Mouse (Mus musculus): ENCODE measurements around the gene Hsd3b7. TPM values are rescaled to one million over a fixed set of nuclear protein-coding genes. Genes with fewer than 3 reads are reported as not detected.

Gene Hsd3b7
- polyA plus RNA-seq, 1 experiment, result 30.1 TPM

DNA sequence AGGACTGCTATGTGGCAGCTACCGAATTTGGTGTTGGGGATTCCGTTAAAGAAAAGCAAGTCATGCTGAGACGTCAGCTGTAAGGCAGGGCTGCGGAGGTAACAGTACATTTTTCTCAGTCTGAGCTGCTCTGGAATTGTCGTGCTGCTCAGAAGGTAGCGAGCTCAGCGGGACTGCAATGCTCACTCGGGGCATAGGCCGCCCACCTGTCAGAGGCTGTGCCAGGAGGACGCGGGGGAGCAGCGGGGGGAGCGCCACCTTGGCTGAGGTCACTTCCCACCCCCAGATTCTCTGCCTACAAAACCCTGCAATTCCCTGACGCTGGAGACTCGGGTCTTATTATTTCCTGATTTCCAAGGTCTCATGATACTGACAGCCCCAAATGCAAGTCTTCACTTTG, 40.5 kb downstream of the Hsd3b7 start:
- WGBS, result under 1% methylated on average over 15 of the region's 15 CpGs
- TF ChIP-seq CTCF (IDR thresholded peaks at IDR 0.05; ENCODE audit: borderline replicate concordance, control insufficient read depth, extremely low read depth, insufficient read depth, low read length, poor library complexity), result no peak
- TF ChIP-seq POLR2A (IDR thresholded peaks at IDR 0.05; ENCODE audit: control insufficient read depth, extremely low read depth, insufficient read depth, low read length, poor library complexity), result no peak; the same call in 1 of the 2 replicates
- no peaks in the 10 kb centered on the region for H3K36me3 ChIP-seq (ENCODE audit: control insufficient read depth, insufficient read depth, low read length)

DNA sequence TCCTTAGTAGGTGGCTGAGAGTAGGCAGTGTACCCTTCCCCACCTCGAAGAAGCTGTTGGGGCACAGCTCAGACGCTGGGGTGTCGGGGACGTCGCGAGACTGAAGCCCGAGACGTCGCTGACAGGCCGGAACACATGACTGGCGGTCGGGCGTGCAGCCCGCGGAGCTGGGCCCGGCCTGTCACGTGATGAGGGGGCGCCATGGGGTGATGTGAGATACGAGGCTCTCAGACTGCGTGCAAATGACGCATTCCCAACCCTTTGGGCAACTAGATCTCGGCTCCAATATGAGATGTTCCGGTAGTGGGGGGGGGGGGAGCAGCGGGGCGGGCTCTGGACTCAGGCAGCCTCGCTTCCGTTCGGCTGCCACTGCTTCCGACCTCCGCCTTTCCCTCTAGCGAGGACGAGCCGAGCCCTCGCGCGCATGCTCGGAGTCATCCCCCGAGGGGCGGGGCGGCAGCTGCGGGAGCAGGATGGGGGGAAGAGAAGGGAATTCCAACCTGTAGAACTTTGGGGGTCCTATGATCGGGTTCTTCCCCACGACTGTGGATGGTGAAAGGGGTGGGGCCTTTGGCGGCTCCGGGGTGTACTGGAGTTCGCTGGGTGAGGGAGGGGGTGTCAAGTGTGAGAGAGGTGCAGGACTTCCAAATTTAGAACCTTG, 41.1 kb downstream of the Hsd3b7 start:
- under 1% methylated on average over 46 of the region's 46 CpGs for WGBS
- TF ChIP-seq POLR2A (IDR thresholded peaks at IDR 0.05; ENCODE audit: control insufficient read depth, extremely low read depth, insufficient read depth, low read length, poor library complexity) (peak; percentile 32; the same call in 1 of the 2 replicates), CTCF (IDR thresholded peaks at IDR 0.05; ENCODE audit: borderline replicate concordance, control insufficient read depth, extremely low read depth, insufficient read depth, low read length, poor library complexity) (peak; percentile 55)
- H3K36me3 ChIP-seq (ENCODE audit: control insufficient read depth, insufficient read depth, low read length), result peaks cover 3% of the 10 kb centered on the region; the same call in 1 of the 2 replicates
- peak; percentile 94 for DNase-seq
- H3K4me1 ChIP-seq (replicated peaks; ENCODE audit: control insufficient read depth, insufficient read depth, low read length), result peaks cover 2% of the 10 kb centered on the region; the same call in 1 of the 2 replicates
- H3K4me3 ChIP-seq (ENCODE audit: control insufficient read depth, insufficient read depth, low read length), result peak overlapping the region; percentile 67
- peak overlapping the region; percentile 89 for H3K27ac ChIP-seq (ENCODE audit: control insufficient read depth, insufficient read depth, low read length)
- no peaks in the 10 kb centered on the region for H3K27me3 ChIP-seq (ENCODE audit: control insufficient read depth, insufficient read depth, low read length)

More for the DNA sequence above, 40.5 kb downstream of the Hsd3b7 start:
- Histone ChIP-seq H3K4me3 (ENCODE audit: control insufficient read depth, insufficient read depth, low read length) (peak overlapping the region; percentile 67), H3K4me1 (replicated peaks; ENCODE audit: control insufficient read depth, insufficient read depth, low read length) (peaks cover 2% of the 10 kb centered on the region; the same call in 1 of the 2 replicates), H3K27ac (ENCODE audit: control insufficient read depth, insufficient read depth, low read length) (peak overlapping the region; percentile 89), H3K27me3 (ENCODE audit: control insufficient read depth, insufficient read depth, low read length) (no peaks in the 10 kb centered on the region)
- DNase-seq, result peak; percentile 77

- Histone ChIP-seq H3K27ac (ENCODE audit: control insufficient read depth, insufficient read depth, low read length) (peak overlapping the region; percentile 47), H3K4me1 (replicated peaks; ENCODE audit: control insufficient read depth, insufficient read depth, low read length) (peaks cover 2% of the 10 kb centered on the region; the same call in 1 of the 2 replicates), H3K4me3 (ENCODE audit: control insufficient read depth, insufficient read depth, low read length) (peak overlapping the region; percentile 67), H3K36me3 (ENCODE audit: control insufficient read depth, insufficient read depth, low read length) (peaks cover 4% of the 10 kb centered on the region; the same call in 1 of the 2 replicates), H3K27me3 (ENCODE audit: control insufficient read depth, insufficient read depth, low read length) (no peaks in the 10 kb centered on the region)
- DNase-seq, result peak; percentile 81
- 0% methylated on average over 40 of the region's 40 CpGs for WGBS
- TF ChIP-seq POLR2A (IDR thresholded peaks at IDR 0.05; ENCODE audit: control insufficient read depth, extremely low read depth, insufficient read depth, low read length, poor library complexity) (no peak), CTCF (IDR thresholded peaks at IDR 0.05; ENCODE audit: borderline replicate concordance, control insufficient read depth, extremely low read depth, insufficient read depth, low read length, poor library complexity) (no peak)
Measured at GRCm38 (mm10) chr7:127842001-127842718, 41.8 kb downstream of the Hsd3b7 start.

- no peaks in the 10 kb centered on the region for H3K4me1 ChIP-seq (replicated peaks; ENCODE audit: control insufficient read depth, insufficient read depth, low read length)
- peaks cover 4% of the 10 kb centered on the region; the same call in 1 of the 2 replicates for H3K36me3 ChIP-seq (ENCODE audit: control insufficient read depth, insufficient read depth, low read length)
- no peaks in the 10 kb centered on the region for H3K27me3 ChIP-seq (ENCODE audit: control insufficient read depth, insufficient read depth, low read length)
- no peak for DNase-seq
- H3K4me3 ChIP-seq (ENCODE audit: control insufficient read depth, insufficient read depth, low read length), result no peak overlapping the region
- TF ChIP-seq POLR2A (IDR thresholded peaks at IDR 0.05; ENCODE audit: control insufficient read depth, extremely low read depth, insufficient read depth, low read length, poor library complexity), result no peak
- no peak for TF ChIP-seq CTCF (IDR thresholded peaks at IDR 0.05; ENCODE audit: borderline replicate concordance, control insufficient read depth, extremely low read depth, insufficient read depth, low read length, poor library complexity)
- H3K27ac ChIP-seq (ENCODE audit: control insufficient read depth, insufficient read depth, low read length), result no peak overlapping the region
- WGBS, result 86% methylated on average over 6 of the region's 6 CpGs
Measured at GRCm38 (mm10) chr7:127849973-127850875, 49.8 kb downstream of the Hsd3b7 start.

- no peak for TF ChIP-seq CTCF (IDR thresholded peaks at IDR 0.05; ENCODE audit: borderline replicate concordance, control insufficient read depth, extremely low read depth, insufficient read depth, low read length, poor library complexity)
- TF ChIP-seq POLR2A (IDR thresholded peaks at IDR 0.05; ENCODE audit: control insufficient read depth, extremely low read depth, insufficient read depth, low read length, poor library complexity), result no peak
- H3K4me1 ChIP-seq (replicated peaks; ENCODE audit: control insufficient read depth, insufficient read depth, low read length), result no peaks in the 10 kb centered on the region
Measured at GRCm38 (mm10) chr7:127850906-127851305, 50.5 kb downstream of the Hsd3b7 start.

More at GRCm38 (mm10) chr7:127850906-127851305, 50.5 kb downstream of the Hsd3b7 start:
- peaks cover 4% of the 10 kb centered on the region; the same call in 1 of the 2 replicates for H3K36me3 ChIP-seq (ENCODE audit: control insufficient read depth, insufficient read depth, low read length)
- WGBS, result 66% methylated on average over 5 of the region's 5 CpGs
- no peak for DNase-seq
- no peaks in the 10 kb centered on the region for H3K27me3 ChIP-seq (ENCODE audit: control insufficient read depth, insufficient read depth, low read length)
- H3K27ac ChIP-seq (ENCODE audit: control insufficient read depth, insufficient read depth, low read length), result no peak overlapping the region
- no peak overlapping the region for H3K4me3 ChIP-seq (ENCODE audit: control insufficient read depth, insufficient read depth, low read length)

Other genes with a start within 250 kb of the Hsd3b7 start
- 12.5 and 12.8 TPM in 2 replicates for gene Tmem265, start 239.2 kb upstream of the Hsd3b7 start, polyA plus RNA-seq (2012; rRNA removed)
- gene Phkg2, start 227.3 kb upstream of the Hsd3b7 start, polyA plus RNA-seq (2012; rRNA removed), result 193 and 202 TPM in 2 replicates
- 1.5 and 2.9 TPM in 2 replicates for gene Ccdc189, start 212.0 kb upstream of the Hsd3b7 start, polyA plus RNA-seq (2012; rRNA removed)
- gene Rnf40, start 211.8 kb upstream of the Hsd3b7 start, polyA plus RNA-seq (2012; rRNA removed), result 65.9 and 67.4 TPM in 2 replicates
- 27.7 and 33.1 TPM in 2 replicates for gene Zfp629, start 184.8 kb upstream of the Hsd3b7 start, polyA plus RNA-seq (2012; rRNA removed)
- gene Bcl7c, start 91.7 kb upstream of the Hsd3b7 start, polyA plus RNA-seq (2012; rRNA removed), result 61.2 and 76.1 TPM in 2 replicates
- 15.8 and 16.3 TPM in 2 replicates for gene Ctf1, start 87.9 kb upstream of the Hsd3b7 start, polyA plus RNA-seq (2012; rRNA removed)
- gene Ctf2, start 68.4 kb upstream of the Hsd3b7 start, polyA plus RNA-seq (2012; rRNA removed), result not detected in 2 replicates
- gene Fbxl19, start 56.1 kb upstream of the Hsd3b7 start, polyA plus RNA-seq (2012; rRNA removed), result 38.9 and 43.7 TPM in 2 replicates
- gene Orai3, start 30.8 kb upstream of the Hsd3b7 start, polyA plus RNA-seq (2012; rRNA removed), result 23.8 and 27.0 TPM in 2 replicates
- gene Setd1a, start 23.9 kb upstream of the Hsd3b7 start, polyA plus RNA-seq (2012; rRNA removed), result 29.9 and 36.7 TPM in 2 replicates
- gene Gm49388, start 15.0 kb upstream of the Hsd3b7 start, polyA plus RNA-seq (2012; rRNA removed), result not detected in 2 replicates
- gene Stx4a, start 23.7 kb downstream of the Hsd3b7 start, polyA plus RNA-seq (2012; rRNA removed), result 76.1 and 93.3 TPM in 2 replicates
- gene Stx1b, start 23.9 kb downstream of the Hsd3b7 start, polyA plus RNA-seq (2012; rRNA removed), result 3.4 and 4.2 TPM in 2 replicates
- 61.3 and 64.2 TPM in 2 replicates for gene Zfp646, start 75.6 kb downstream of the Hsd3b7 start, polyA plus RNA-seq (2012; rRNA removed)
- 23.9 and 34.9 TPM in 2 replicates for gene Zfp668, start 76.2 kb downstream of the Hsd3b7 start, polyA plus RNA-seq (2012; rRNA removed)
- 2.0 and 2.5 TPM in 2 replicates for gene Prss53, start 90.4 kb downstream of the Hsd3b7 start, polyA plus RNA-seq (2012; rRNA removed)
- not detected in 2 replicates for gene Gm21974, start 94.8 kb downstream of the Hsd3b7 start, polyA plus RNA-seq (2012; rRNA removed)
- 56.9 and 75.1 TPM in 2 replicates for gene Vkorc1, start 95.0 kb downstream of the Hsd3b7 start, polyA plus RNA-seq (2012; rRNA removed)
- 94.9 and 103 TPM in 2 replicates for gene Bckdk, start 103.5 kb downstream of the Hsd3b7 start, polyA plus RNA-seq (2012; rRNA removed)
- 25.5 and 29.4 TPM in 2 replicates for gene Kat8, start 111.9 kb downstream of the Hsd3b7 start, polyA plus RNA-seq (2012; rRNA removed)
- 5.4 and 6.9 TPM in 2 replicates for gene Prss8, start 129.5 kb downstream of the Hsd3b7 start, polyA plus RNA-seq (2012; rRNA removed)
- gene Prss36, start 146.1 kb downstream of the Hsd3b7 start, polyA plus RNA-seq (2012; rRNA removed), result 10.3 and 15.8 TPM in 2 replicates
- gene Fus, start 166.9 kb downstream of the Hsd3b7 start, polyA plus RNA-seq (2012; rRNA removed), result 478 and 527 TPM in 2 replicates
- gene Pycard, start 193.3 kb downstream of the Hsd3b7 start, polyA plus RNA-seq (2012; rRNA removed), result 420 and 521 TPM in 2 replicates
- 1.4 and 13.4 TPM in 2 replicates for gene Trim72, start 203.3 kb downstream of the Hsd3b7 start, polyA plus RNA-seq (2012; rRNA removed)